In the genomic region with DNA sequence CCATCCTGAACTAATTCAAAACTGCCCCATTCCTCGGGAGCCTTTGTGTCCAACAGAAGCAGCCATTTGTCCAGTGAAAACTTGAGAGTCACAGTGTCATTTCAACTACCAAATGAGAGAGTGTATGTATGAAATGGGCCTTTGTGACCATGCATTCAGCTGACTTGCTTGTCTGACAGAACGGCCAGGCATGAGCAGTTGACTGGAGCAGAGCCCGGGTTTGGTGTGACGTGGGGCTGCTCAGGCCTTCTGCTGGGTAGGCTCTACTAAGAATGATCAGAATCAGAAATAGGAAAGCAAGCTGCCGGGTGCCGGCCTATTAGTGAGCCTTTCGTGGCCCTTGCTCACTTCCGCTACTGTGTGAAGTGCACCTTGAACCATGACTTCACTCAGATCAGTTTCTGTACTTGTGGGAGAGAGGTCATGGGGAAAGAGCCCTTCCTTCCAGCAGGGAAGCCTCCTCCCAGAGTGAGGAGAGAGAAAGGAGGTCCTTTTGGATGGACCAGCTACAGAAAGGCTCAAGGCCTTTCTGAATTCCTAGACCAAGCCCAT, we compare ENCODE assay signal across 19 mouse cellular contexts. TPM values are rescaled to one million over a fixed set of nuclear protein-coding genes. Genes with fewer than 3 reads are reported as not detected.
DNase-seq lines count a peak whose midpoint lies in the region; ATAC-seq and TF ChIP-seq lines count a peak whose summit lies in the region.
"Had no signal": no experiment of that assay in that cellular context is flagged by ENCODE, and none has a peak within 500 bp of the region (broad histone marks: within the 10 kb centered on the region; RNA-seq: fewer than 3 reads in every experiment).

No protein-coding gene starts in this region.

- DNase-seq in kidney, adult 18-20 months = peak; percentile 13
- peak; percentile 33 for DNase-seq in left cerebral cortex, adult 11 months (ENCODE audit: low spot score)
- no peak for DNase-seq in left cerebral cortex, postnatal 36 days (ENCODE audit: low spot score in 2 of 2)
- DNase-seq in layer of hippocampus, adult 9-11 months = peak; percentile 73
- DNase-seq in urinary bladder, postnatal 4 days (ENCODE audit: low spot score in 2 of 2) = no peak
- DNase-seq: adrenal gland, postnatal 36 days; cerebellum, adult 8-10 months; gastrocnemius, postnatal 14 days; heart, adult 18-20 months; heart, postnatal 36 days; lung, postnatal 10 days had no signal

- ATAC-seq in kidney, embryonic 14.5 days (ENCODE audit: low FRiP score, low TSS enrichment) = no peak
- ATAC-seq: forebrain, embryonic 13.5 days; midbrain, embryonic 13.5 days had no signal

- intact Hi-C loops in left cerebral cortex, postnatal 36 days (cut with DNase I) = no loop called here

- H3K4me1 ChIP-seq in kidney, embryonic 14.5 days (ENCODE audit: control insufficient read depth, insufficient read depth, low read length) = peaks cover 10% of the 10 kb centered on the region
- peaks cover 11% of the 10 kb centered on the region; the same call in 1 of the 2 replicates for H3K4me1 ChIP-seq in cortical plate, adult 2 months (ENCODE audit: control insufficient read depth, insufficient read depth, low read length)

- H3K9me3 ChIP-seq in kidney, embryonic 14.5 days (ENCODE audit: control insufficient read depth, low read length) = no peaks in the 10 kb centered on the region
- H3K9me3 ChIP-seq: forebrain, embryonic 13.5 days; limb, embryonic 13.5 days; midbrain, embryonic 13.5 days had no signal

- H3K4me2 ChIP-seq in kidney, embryonic 14.5 days (replicated peaks; ENCODE audit: low read depth, low read length) = no peak overlapping the region
- H3K4me2 ChIP-seq: forebrain, embryonic 13.5 days; hindbrain, embryonic 14.5 days; limb, embryonic 13.5 days; midbrain, embryonic 13.5 days had no signal

- H3K27me3 ChIP-seq in kidney, embryonic 14.5 days (ENCODE audit: control insufficient read depth, insufficient read depth, low read length) = no peaks in the 10 kb centered on the region
- H3K27me3 ChIP-seq: forebrain, embryonic 13.5 days; limb, embryonic 13.5 days; midbrain, embryonic 13.5 days had no signal

- no peak overlapping the region for H3K27ac ChIP-seq in kidney, embryonic 14.5 days (ENCODE audit: low read depth, low read length)
- H3K27ac ChIP-seq in cortical plate, adult 2 months (ENCODE audit: insufficient read depth, low read length) = peak overlapping the region; percentile 12; the same call in 1 of the 2 replicates
- H3K27ac ChIP-seq: forebrain, embryonic 13.5 days; hindbrain, embryonic 14.5 days; kidney, postnatal 0 days; limb, embryonic 13.5 days; midbrain, embryonic 13.5 days had no signal

- no peak overlapping the region for H3K9ac ChIP-seq in kidney, embryonic 14.5 days (ENCODE audit: low read depth, low read length)
- H3K9ac ChIP-seq: forebrain, embryonic 13.5 days; hindbrain, embryonic 14.5 days; limb, embryonic 13.5 days; midbrain, embryonic 13.5 days had no signal

- H3K36me3 ChIP-seq in kidney, embryonic 14.5 days (ENCODE audit: control insufficient read depth, insufficient read depth, low read length) = no peaks in the 10 kb centered on the region
- H3K36me3 ChIP-seq: limb, embryonic 13.5 days had no signal

- H3K4me3 ChIP-seq in kidney, embryonic 14.5 days (ENCODE audit: low read length) = no peak overlapping the region
- H3K4me3 ChIP-seq in cortical plate, adult 2 months (ENCODE audit: insufficient read depth, low read length) = no peak overlapping the region
- H3K4me3 ChIP-seq: forebrain, embryonic 13.5 days; limb, embryonic 13.5 days; midbrain, embryonic 13.5 days had no signal

- TF ChIP-seq POLR2A in cortical plate, adult 2 months (IDR thresholded peaks at IDR 0.05; ENCODE audit: extremely low read depth, insufficient read depth, low read length) = no peak

- 86% methylated on average over 8 of the region's 8 CpGs for WGBS in kidney, embryonic 14.5 days

- TF ChIP-seq CTCF in cortical plate, adult 2 months (IDR thresholded peaks at IDR 0.05; ENCODE audit: extremely low read depth, insufficient read depth, low read length) = no peak

RNA-seq across cellular contexts. Expression of a gene that starts 4.4 kb away (rescaled TPM):
- 13.6 and 19.3 TPM in 2 replicates for polyA plus RNA-seq in kidney, embryonic 14.5 days (2014; fragmentation: Nextera tagmentation; extraction: Ambion mirVana)
- total RNA-seq in left cerebral cortex, postnatal 36 days (2021) = 100 to 1,000 TPM; 223 to 238 TPM
- polyA plus RNA-seq in cortical plate, adult 2 months (2012; rRNA removed) = 268 and 302 TPM in 2 replicates
- total RNA-seq: common myeloid progenitor, adult 5-6 weeks had no signal

RNA-seq across cellular contexts. Expression of a gene that starts 49.0 kb away (rescaled TPM):
- polyA plus RNA-seq in kidney, embryonic 14.5 days (2014; fragmentation: Nextera tagmentation; extraction: Ambion mirVana) = 53.1 and 65.1 TPM in 2 replicates
- 10 to 100 TPM; 51.9 to 79.5 TPM for total RNA-seq in left cerebral cortex, postnatal 36 days (2021)
- polyA plus RNA-seq in cortical plate, adult 2 months (2012; rRNA removed) = 75.1 and 77.9 TPM in 2 replicates

Comparison
In these comparisons a context has a peak if more than half of its experiments do, and no peak if none do; other contexts are left out.
1. DNase-seq: peak in kidney, adult 18-20 months (single experiment), left cerebral cortex, adult 11 months (single experiment) and layer of hippocampus, adult 9-11 months (single experiment); none in left cerebral cortex, postnatal 36 days (0 of 2) and urinary bladder, postnatal 4 days (0 of 2).
2. RNA of a gene that starts 4.4 kb away (polyA plus RNA-seq): 268 to 302 TPM in cortical plate, adult 2 months; 13.6 to 19.3 TPM in kidney, embryonic 14.5 days; every median in the first group is over 10 times any median in the second.